Mouse (Mus musculus) lung, postnatal 10 days (tissue): ENCODE measurements around the gene Mnt.
A peak's percentile ranks its signal among the peaks of the same experiment; 100 is the strongest.

Source experiments
- DNase-seq: peaks from one replicate; pipeline ENCODE4 v3.0.0; 2021

Mnt gene

DNA sequence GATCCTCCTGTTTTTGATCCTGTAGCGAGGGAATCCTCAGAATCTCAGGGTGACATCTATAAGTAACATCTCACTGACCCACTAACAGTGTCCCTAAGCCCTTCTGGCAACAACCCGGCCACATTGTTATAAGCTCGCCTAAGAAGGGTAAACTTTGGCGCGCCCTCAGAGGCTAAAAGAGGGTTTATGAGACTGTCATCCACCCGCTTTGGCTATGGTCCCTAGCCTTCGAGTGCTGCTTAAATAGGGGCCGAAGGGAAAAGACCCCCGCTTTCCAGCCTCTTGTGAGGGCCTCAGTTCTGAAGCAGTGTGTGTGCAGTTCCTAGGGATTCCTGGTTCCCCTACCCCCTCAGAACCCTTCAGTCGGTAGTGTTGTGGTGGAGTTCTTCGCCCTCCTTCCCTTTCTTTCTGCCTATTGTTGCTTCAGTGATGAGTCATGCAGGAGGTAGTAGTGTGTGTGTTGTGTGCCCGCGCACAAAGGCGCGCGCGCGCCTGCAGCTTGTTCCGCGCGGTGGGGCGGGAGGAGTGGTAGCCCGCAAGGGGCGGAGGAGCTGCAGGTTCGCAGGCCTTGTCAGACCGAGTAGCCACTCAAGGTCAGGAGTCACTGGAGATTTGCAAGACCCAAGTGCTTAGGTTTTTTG, 1.9 kb downstream of the Mnt start:
- peak; percentile 85 for DNase-seq

DNA sequence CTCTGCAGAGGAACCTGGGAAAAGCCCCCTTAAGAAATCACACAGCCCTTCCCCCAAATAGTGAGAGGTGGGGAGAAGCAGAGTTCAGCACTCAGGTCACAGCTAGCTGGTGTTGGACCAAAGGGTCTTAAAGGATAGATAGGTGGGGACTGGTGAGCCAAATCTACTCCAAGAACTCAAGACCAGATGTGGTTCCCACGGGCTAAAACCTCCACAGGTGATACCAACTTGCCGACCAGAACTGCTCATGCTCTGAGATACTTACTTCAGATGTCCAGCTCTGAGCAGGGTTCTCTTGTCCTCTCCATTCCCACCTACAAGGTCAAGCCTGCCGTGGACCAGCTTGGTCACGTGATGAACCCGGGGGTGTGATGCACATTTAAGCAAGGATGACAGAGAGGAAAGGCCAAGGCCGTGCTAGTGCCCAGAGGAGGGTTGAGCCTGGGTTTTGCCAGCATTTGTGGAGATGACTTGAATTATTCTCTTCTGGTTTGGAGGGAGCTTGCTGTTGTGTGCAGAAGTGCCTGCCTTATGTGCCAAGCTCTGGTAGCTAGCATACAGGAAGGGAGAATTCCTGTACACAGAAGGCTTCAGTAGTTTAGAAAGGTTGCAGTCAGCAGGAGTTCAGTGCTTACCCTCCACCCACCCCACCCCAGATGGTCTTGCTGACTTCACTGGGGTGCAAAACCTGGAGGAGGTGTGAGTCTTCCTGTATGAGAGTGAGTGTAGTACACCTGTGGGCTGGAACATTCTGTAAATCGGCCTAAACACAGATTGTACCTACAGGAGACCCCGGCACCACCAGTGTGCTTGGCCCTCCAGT, 3.0 kb downstream of the Mnt start:
- DNase-seq: no peak

GRCm38 (mm10) chr11:74834359-74834638, 3.6 kb downstream of the Mnt start:
- no peak for DNase-seq

DNA sequence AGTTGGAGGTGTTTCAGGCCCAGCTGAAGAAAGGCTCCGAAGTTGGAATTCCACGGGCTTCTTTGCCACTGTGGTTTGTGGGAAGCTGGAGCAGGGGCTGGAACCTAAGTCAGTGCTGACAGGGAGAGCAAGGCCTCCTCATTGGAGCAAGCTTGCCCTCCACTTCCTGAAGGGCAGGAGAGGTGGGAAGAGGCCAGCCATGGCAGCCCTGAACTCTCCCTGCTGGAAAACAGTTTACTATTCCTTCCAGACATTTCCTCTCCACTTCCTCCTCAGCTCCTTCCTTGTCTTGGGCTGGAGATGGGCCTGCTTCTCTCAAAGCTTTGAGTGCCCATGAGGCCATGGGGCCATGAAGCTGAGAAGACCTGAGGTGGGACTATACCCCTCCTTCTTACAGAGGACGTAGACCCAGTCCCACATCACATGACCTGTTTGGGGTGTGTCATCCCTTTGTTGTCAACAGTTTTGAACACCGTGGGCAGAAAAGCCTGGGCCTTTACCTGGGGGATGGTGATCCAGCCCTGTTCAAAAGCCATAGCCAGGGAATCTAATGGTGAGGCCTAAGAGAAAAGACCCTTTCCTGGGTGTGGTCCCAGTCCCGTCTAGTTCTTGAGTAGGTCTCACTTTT, 4.0 kb downstream of the Mnt start:
- DNase-seq: peak; percentile 22

DNA sequence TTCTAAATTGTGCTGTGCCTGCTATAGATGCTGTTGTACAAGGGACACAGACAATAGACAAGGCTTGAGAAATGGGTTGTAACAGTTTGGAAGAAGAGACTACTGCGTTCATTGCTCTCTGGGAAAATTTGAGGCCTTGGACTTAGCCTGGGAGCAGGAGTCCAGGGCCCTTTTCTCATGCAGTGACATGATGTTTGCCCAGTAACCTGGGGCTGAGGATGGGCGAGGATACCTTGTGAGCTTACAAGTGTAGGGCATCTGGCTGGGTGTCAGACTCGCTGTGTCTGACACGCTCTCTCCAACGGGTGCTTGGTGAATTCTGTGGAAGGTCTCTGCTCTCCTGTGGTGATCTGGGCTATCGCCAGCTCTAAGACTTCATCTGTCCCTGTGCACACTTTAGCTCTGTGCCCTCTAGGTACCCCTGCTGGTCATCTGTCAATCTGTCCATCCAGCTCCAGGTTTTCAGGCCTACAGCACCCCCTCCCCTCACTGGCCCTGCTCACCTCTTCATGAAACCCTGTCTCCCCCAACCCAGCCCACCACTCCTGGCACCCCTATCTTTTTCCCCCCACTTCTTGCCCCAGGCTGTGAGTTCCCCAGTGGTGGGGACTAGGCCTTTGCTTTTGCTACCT, 5.0 kb downstream of the Mnt start:
- no peak for DNase-seq

DNA sequence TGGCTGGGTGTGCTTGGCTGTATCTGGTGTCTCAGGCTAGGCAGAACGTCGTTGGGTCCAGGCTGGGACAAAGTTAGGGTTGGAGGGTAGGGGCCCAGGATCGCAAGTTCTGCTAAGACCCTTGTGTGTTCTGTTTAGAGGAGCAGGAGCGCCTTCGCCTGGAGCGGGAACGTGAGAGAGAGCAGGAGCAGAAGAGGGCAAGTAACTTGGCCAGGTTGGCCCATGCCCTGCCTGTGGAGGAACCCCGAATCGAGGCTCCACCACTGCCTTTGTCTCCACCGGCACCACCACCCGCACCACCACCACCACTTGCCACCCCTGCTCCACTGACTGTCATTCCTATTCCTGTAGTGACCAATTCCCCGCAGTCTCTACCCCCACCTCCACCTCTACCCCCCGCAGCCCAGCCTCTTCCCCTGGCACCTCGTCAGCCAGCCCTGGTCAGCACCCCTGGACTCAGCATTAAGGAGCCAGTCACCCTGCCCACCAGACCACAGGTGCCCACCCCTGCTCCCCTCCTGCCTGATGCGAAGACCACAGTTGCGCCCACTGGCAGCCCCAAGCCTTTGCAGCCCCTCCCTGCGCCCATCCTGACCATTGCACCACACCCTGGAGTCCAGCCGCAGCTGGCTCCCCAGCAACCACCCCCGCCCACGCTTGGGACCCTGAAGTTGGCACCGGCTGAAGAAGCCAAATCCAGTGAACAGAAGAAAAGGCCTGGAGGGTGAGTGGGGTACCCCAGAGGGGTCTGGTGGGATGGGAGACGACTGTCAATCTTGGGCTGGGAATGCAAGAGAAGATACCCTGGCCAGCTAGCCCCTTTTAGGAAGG, 5.7 kb downstream of the Mnt start:
- DNase-seq: peak; percentile 11

- DNase-seq: no peak
Observed at GRCm38 (mm10) chr11:74837056-74837693, 6.5 kb downstream of the Mnt start.

DNA sequence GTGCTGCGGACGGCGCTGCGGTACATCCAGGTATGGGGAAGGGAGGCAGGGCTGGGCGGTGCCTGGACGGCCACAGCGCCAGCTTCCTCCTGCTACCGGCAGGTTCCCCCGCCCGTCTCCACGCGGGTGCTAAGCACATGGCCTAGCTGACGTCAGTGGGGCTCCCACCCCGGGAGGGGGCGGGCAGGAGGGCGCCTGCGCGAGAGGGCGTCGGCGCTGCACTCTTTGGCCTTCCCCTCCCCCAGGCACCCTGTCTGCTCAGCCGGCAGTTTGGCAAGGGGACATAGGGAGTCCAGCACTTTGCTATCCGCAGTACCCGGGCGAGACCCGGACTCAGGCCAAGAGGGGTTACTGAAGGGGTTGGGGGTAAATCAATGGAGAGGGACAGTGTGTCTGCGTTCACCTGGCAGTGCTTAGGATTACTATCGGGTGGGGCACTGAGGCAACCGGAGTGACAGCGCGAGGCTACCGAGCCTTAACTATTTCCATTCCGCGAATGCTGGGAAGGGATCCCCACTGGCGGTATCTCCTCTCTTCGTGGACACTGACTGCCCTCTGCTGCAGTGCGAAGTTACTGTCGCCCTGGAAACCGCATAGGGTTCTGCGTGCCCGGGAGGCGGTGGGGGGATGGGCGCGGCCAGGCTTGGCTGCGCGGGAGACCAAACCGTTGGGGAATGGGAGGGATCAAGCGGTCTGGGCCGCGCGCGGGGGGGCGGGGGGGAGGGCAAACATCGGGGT, 7.1 kb downstream of the Mnt start:
- peak; percentile 97 for DNase-seq

GRCm38 (mm10) chr11:74838441-74838840, 7.7 kb downstream of the Mnt start:
- DNase-seq: peak; percentile 96

- DNase-seq: peak; percentile 89
Observed at GRCm38 (mm10) chr11:74838971-74839370, 8.3 kb downstream of the Mnt start.

DNA sequence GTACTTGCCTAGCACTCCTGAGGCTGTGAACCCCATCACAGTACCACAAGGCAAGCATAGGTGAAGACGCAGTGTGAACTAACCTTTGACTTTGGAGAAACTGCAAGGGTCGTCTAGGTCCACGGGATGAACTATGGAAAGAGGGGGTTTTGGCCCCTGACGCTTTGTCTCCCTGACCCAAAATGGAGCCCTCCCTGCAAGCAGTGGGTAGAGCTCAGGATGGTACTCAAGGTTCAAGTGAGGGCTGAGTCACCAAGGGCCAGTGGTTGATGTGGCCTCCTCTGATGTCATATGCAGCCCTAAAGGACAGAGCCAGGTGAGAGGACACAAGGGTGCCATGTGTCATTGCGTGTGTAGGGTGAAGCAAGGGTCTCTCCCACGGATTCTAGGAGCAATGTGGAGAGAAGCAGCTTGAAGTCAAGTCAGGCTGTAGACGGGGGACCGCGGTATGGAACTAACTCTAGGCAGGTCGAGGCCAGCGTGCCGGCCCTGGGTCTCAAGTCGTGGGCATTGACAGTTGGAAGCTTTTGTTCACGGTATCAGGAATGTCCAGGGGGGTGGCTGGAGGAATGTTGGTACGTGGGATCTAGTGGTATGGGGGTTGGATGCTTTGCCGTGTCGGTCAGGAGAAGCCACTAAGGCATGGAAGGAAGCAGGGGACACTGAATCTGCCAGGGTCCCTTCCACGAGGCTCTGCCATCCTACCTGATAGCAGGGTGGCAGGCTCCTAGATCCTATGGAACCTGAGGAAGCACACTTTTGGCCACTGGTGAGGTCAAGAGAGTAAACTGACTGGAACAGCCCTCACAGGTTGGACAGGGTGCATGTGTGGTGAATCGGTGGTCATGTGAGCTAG, 9.4 kb downstream of the Mnt start:
- DNase-seq: no peak

DNA sequence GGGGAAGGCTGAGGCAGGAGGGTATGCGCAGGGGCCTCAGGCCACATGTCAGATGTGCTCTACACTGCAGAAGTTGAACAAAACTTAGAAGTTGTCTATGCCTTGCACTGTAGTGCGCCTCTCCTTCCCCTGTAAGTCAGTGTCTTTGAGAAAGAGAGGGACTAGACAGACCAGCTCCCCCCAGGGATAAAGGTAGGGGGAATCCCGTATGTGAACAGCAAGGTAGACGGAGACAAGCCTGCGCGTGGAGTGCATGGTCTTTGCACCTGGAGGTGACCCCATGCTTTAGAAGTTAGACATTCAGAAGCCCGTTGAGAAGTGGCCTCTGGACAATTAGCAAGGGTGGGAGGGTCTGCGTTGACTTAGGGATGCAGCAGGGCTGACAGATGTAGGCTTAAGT, 10.0 kb downstream of the Mnt start:
- DNase-seq: no peak

DNA sequence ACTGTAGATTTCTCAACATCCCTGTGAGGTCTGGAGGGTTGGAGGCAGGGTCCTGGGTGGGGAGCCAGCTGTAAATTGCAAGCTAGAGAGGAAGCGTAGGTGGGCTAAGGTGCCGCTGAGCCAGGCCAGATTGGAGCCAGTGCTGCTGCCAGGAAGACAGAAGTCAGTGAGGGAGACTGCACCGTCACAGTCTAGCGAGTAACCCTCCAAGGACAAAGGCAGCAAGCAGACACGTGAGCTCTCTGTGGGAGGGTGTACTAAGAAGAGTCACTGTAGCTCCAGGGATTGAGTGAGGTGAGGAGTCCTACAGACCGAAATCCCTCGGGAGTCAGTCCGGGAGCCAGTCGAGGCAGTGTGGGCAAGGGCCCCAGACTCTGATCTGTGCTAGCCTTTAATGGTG, 10.6 kb downstream of the Mnt start:
- no peak for DNase-seq

- DNase-seq: no peak
Observed at GRCm38 (mm10) chr11:74842045-74842444, 11.3 kb downstream of the Mnt start.

DNA sequence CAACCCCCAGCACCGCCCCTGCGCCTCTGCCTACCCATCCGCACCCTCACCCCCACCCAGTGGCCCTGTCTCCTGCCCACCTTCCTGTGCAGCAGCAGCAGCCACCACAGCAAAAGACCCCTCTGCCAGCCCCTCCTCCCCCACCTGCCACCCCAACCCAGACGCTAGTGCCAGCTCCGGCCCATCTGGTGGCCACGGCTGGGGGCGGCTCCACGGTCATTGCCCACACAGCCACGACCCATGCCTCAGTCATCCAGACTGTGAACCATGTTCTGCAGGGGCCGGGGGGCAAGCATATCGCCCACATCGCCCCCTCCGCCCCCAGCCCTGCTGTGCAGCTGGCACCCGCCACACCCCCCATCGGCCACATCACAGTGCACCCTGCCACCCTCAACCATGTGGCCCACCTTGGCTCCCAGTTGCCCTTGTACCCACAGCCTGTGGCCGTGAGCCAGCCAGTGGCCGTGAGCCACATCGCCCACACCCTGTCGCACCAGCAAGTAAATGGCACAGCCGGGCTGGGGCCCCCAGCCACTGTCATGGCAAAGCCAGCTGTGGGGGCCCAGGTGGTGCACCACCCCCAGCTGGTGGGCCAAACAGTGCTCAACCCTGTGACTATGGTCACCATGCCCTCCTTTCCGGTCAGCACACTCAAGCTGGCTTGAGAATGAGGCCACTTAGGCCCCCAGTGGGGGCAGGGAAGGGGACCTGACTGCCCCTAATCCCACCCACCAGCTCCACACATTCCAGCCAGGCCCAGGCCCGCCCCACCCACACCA, 12.1 kb downstream of the Mnt start:
- no peak for DNase-seq

DNA sequence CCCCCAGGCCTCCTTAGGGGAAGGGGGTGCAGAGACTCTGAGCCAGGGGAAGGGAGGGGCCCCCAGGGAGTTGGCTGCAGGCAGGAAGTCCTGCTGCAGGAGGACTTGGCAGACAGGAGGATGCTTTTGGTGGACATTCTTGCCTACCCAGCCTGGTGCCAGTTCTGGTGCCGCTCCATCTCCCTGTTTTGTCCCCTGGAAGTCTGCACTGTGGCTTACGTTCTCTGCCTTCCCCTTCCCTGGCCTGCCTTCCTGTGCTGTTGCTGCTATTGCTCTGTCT, 12.7 kb downstream of the Mnt start:
- peak; percentile 57 for DNase-seq

- no peak for DNase-seq
Observed at GRCm38 (mm10) chr11:74843761-74844160, 13.0 kb downstream of the Mnt start.

DNA sequence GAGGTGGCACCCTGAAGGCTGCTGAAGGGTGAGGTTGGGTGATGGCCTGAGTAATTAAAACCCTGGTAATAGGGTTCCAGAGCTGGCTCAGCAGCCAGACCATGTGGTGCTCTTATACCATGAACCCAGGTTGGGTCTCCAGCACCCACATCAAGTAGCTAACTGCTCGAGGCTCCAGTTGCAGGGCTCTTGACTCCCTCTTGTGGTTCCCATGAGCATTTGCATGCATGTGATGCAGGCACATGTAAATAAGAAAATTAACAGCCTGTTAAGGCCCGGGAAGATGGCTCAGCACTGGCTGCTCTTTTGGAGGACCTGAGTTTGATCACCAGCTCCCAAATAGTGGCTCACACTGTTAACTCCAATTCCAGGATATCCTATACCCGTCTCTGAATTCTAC, 15.1 kb downstream of the Mnt start:
- DNase-seq: no peak

GRCm38 (mm10) chr11:74847919-74848521, 17.3 kb downstream of the Mnt start:
- DNase-seq: peak; percentile 85
